In the genomic region with DNA sequence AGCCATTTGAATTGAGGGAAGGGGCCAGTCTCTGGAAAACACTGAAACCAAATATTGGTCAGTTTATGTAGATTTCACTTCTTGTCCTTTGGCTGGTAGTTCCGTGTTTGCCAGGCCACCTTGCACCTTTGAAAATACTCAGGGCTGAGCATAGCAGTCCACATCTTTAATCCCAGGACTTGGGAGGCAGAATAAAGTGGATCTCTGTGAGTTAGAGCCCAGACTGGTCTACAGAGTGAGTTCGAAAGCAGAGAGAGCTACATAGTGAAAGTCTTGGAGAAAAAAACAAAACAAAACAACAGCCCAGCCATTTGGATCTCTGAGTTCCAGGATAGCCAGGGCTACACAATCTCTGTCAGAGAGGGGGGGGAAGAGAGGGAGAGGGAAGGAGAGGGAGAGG, we compare ENCODE assay signal across 26 mouse cellular contexts. TPM values are rescaled to one million over a fixed set of nuclear protein-coding genes. Genes with fewer than 3 reads are reported as not detected.
DNase-seq lines count a peak whose midpoint lies in the region; ATAC-seq and TF ChIP-seq lines count a peak whose summit lies in the region.
"Had no signal": no experiment of that assay in that cellular context is flagged by ENCODE, and none has a peak within 500 bp of the region (broad histone marks: within the 10 kb centered on the region; RNA-seq: fewer than 3 reads in every experiment).

No protein-coding gene starts in this region.

- no peaks in the 10 kb centered on the region for H3K9me3 ChIP-seq in kidney, embryonic 14.5 days (ENCODE audit: control insufficient read depth, low read length)
- H3K9me3 ChIP-seq: embryonic facial prominence, embryonic 10.5 days; forebrain, embryonic 10.5 days; heart, embryonic 10.5 days; hindbrain, embryonic 13.5 days had no signal

- TF ChIP-seq POLR2A in embryonic fibroblast, embryonic 13.5 days (IDR thresholded peaks at IDR 0.05; ENCODE audit: low read depth, low read length), result no peak

- no peak for TF ChIP-seq CTCF in embryonic fibroblast, embryonic 13.5 days (IDR thresholded peaks at IDR 0.05; ENCODE audit: borderline replicate concordance, insufficient read depth, low read length)

- peak overlapping the region; percentile 39; the same call in 1 of the 2 replicates for H3K27ac ChIP-seq in kidney, embryonic 14.5 days (ENCODE audit: low read depth, low read length)
- peak overlapping the region; percentile 50; the same call in 1 of the 2 replicates for H3K27ac ChIP-seq in embryonic fibroblast, embryonic 13.5 days (ENCODE audit: insufficient read depth, low read length)
- H3K27ac ChIP-seq: embryonic facial prominence, embryonic 10.5 days; forebrain, embryonic 10.5 days; heart, embryonic 10.5 days; hindbrain, embryonic 13.5 days had no signal

- H3K9ac ChIP-seq in kidney, embryonic 14.5 days (ENCODE audit: low read depth, low read length), result no peak overlapping the region
- H3K9ac ChIP-seq: hindbrain, embryonic 13.5 days had no signal

- whole genome bisulfite sequencing in kidney, embryonic 14.5 days, result 28% methylated on average over 2 of the region's 2 CpGs

- peaks cover 3% of the 10 kb centered on the region; the same call in 1 of the 2 replicates for H3K27me3 ChIP-seq in kidney, embryonic 14.5 days (ENCODE audit: control insufficient read depth, insufficient read depth, low read length)
- H3K27me3 ChIP-seq: Patski had no signal

- no peak overlapping the region for H3K4me3 ChIP-seq in kidney, embryonic 14.5 days (ENCODE audit: low read length)
- H3K4me3 ChIP-seq in embryonic fibroblast, embryonic 13.5 days (ENCODE audit: insufficient read depth, low read length), result no peak overlapping the region
- H3K4me3 ChIP-seq: embryonic facial prominence, embryonic 10.5 days; erythroblast, embryonic 14.5 days; forebrain, embryonic 10.5 days; heart, embryonic 10.5 days; hindbrain, embryonic 13.5 days had no signal

- DNase-seq in embryo, embryonic 11 days, result peak; percentile 2
- DNase-seq in embryo, embryonic 9.5 days (ENCODE audit: extremely low spot score), result no peak
- no peak for DNase-seq in kidney, adult 11 months
- DNase-seq in kidney, postnatal 14 days, result peak; percentile 4
- DNase-seq in kidney, postnatal 4 days, result no peak
- DNase-seq: adrenal gland, postnatal 36 days; cerebellum, adult 2 months; cerebellum, postnatal 10 days; gastrocnemius, postnatal 10 days; heart, adult 18-20 months; heart, postnatal 10 days; heart, postnatal 4 days had no signal

- no peak for ATAC-seq in kidney, embryonic 14.5 days (ENCODE audit: low FRiP score, low TSS enrichment)
- no peak for ATAC-seq in inflammation-experienced regulatory T-cells, adult 6 months
- ATAC-seq: activated CD4-positive, CD25-positive, alpha-beta regulatory T cell, adult 4 months; forebrain, embryonic 16.5 days; Patski had no signal

- H3K36me3 ChIP-seq in kidney, embryonic 14.5 days (ENCODE audit: control insufficient read depth, insufficient read depth, low read length), result peaks cover 4% of the 10 kb centered on the region; the same call in 1 of the 2 replicates
- H3K36me3 ChIP-seq: embryonic facial prominence, embryonic 10.5 days; forebrain, embryonic 10.5 days; heart, embryonic 10.5 days; hindbrain, embryonic 13.5 days had no signal

- H3K4me1 ChIP-seq in kidney, embryonic 14.5 days (ENCODE audit: control insufficient read depth, insufficient read depth, low read length), result peaks cover 76% of the 10 kb centered on the region
- H3K4me1 ChIP-seq in embryonic fibroblast, embryonic 13.5 days (ENCODE audit: control insufficient read depth, insufficient read depth, low read length), result 0 out of 2 replicates have a peak, but pooled peaks cover 11% of the 10 kb centered on the region
- H3K4me1 ChIP-seq: forebrain, embryonic 10.5 days had no signal

- 0 out of 2 replicates have a peak overlapping the region, but pooled peaks have one; percentile 18 for H3K4me2 ChIP-seq in kidney, embryonic 14.5 days (replicated peaks; ENCODE audit: low read depth, low read length)
- H3K4me2 ChIP-seq: hindbrain, embryonic 13.5 days had no signal

RNA-seq across cellular contexts. Expression of a gene that starts 14.1 kb away (rescaled TPM):
- polyA plus RNA-seq in kidney, embryonic 14.5 days (2014; fragmentation: Nextera tagmentation; extraction: Ambion mirVana), result 30.0 and 41.4 TPM in 2 replicates
- 43.5 and 51.7 TPM in 2 replicates for polyA plus RNA-seq in embryonic fibroblast, embryonic 13.5 days (2011; ENCODE audit: insufficient read length, low read depth, missing spikeins)
- polyA plus RNA-seq in inflammation-experienced regulatory T-cells, adult 6 months (2017; shearing (Covaris generic)), result not detected
- polyA plus RNA-seq: cerebellum, adult 2 months; embryonic facial prominence, embryonic 10.5 days; erythroblast, embryonic 14.5 days; forebrain, embryonic 10.5 days; forebrain, embryonic 16.5 days; frontal cortex, adult 2 months; heart, embryonic 14.5 days had no signal

RNA-seq across cellular contexts. Expression of a gene that starts 24.6 kb away (rescaled TPM):
- polyA plus RNA-seq in kidney, embryonic 14.5 days (2014; fragmentation: Nextera tagmentation; extraction: Ambion mirVana), result 12.7 and 18.6 TPM in 2 replicates
- polyA plus RNA-seq in embryonic fibroblast, embryonic 13.5 days (2011; ENCODE audit: insufficient read length, low read depth, missing spikeins), result 11.7 and 20.1 TPM in 2 replicates
- polyA plus RNA-seq in inflammation-experienced regulatory T-cells, adult 6 months (2017; shearing (Covaris generic)), result not detected
- polyA plus RNA-seq: activated CD4-positive, CD25-positive, alpha-beta regulatory T cell, adult 4 months; embryonic facial prominence, embryonic 10.5 days; embryonic facial prominence, embryonic 14.5 days; erythroblast, embryonic 14.5 days; forebrain, embryonic 10.5 days; forebrain, embryonic 16.5 days; frontal cortex, adult 2 months; heart, embryonic 14.5 days had no signal

RNA-seq across cellular contexts. Expression of a gene that starts 29.3 kb away (rescaled TPM):
- 58.6 and 61.9 TPM in 2 replicates for polyA plus RNA-seq in kidney, embryonic 14.5 days (2014; fragmentation: Nextera tagmentation; extraction: Ambion mirVana)
- polyA plus RNA-seq in embryonic fibroblast, embryonic 13.5 days (2011; ENCODE audit: insufficient read length, low read depth, missing spikeins), result 13.1 and 22.5 TPM in 2 replicates
- polyA plus RNA-seq in inflammation-experienced regulatory T-cells, adult 6 months (2017; shearing (Covaris generic)), result not detected
- polyA plus RNA-seq: activated CD4-positive, CD25-positive, alpha-beta regulatory T cell, adult 4 months; cerebellum, adult 2 months; embryonic facial prominence, embryonic 10.5 days; erythroblast, embryonic 14.5 days; forebrain, embryonic 10.5 days; forebrain, embryonic 16.5 days; frontal cortex, adult 2 months; heart, embryonic 14.5 days had no signal

RNA-seq across cellular contexts. Expression of a gene that starts 35.1 kb away (rescaled TPM):
- 44.1 and 53.1 TPM in 2 replicates for polyA plus RNA-seq in kidney, embryonic 14.5 days (2014; fragmentation: Nextera tagmentation; extraction: Ambion mirVana)
- 9.6 and 14.1 TPM in 2 replicates for polyA plus RNA-seq in embryonic fibroblast, embryonic 13.5 days (2011; ENCODE audit: insufficient read length, low read depth, missing spikeins)
- not detected for polyA plus RNA-seq in inflammation-experienced regulatory T-cells, adult 6 months (2017; shearing (Covaris generic))
- polyA plus RNA-seq: activated CD4-positive, CD25-positive, alpha-beta regulatory T cell, adult 4 months; embryonic facial prominence, embryonic 10.5 days; erythroblast, embryonic 14.5 days; forebrain, embryonic 10.5 days; forebrain, embryonic 16.5 days; frontal cortex, adult 2 months; heart, embryonic 14.5 days had no signal

RNA-seq across cellular contexts. Expression of a gene that starts 46.0 kb away (rescaled TPM):
- polyA plus RNA-seq in kidney, embryonic 14.5 days (2014; fragmentation: Nextera tagmentation; extraction: Ambion mirVana), result 22.1 and 24.3 TPM in 2 replicates
- polyA plus RNA-seq in embryonic fibroblast, embryonic 13.5 days (2011; ENCODE audit: insufficient read length, low read depth, missing spikeins), result 4.1 and 5.9 TPM in 2 replicates
- polyA plus RNA-seq in inflammation-experienced regulatory T-cells, adult 6 months (2017; shearing (Covaris generic)), result not detected
- polyA plus RNA-seq: activated CD4-positive, CD25-positive, alpha-beta regulatory T cell, adult 4 months; erythroblast, embryonic 14.5 days; forebrain, embryonic 10.5 days; forebrain, embryonic 16.5 days; frontal cortex, adult 2 months had no signal

Comparison
In these comparisons a context has a peak if more than half of its experiments do, and no peak if none do; other contexts are left out.
1. DNase-seq: peak in embryo, embryonic 11 days (single experiment) and kidney, postnatal 14 days (single experiment); none in embryo, embryonic 9.5 days (single experiment), kidney, adult 11 months (single experiment) and kidney, postnatal 4 days (0 of 2).
2. RNA of a gene that starts 14.1 kb away (polyA plus RNA-seq): 43.5 to 51.7 TPM in embryonic fibroblast, embryonic 13.5 days and 30.0 to 41.4 TPM in kidney, embryonic 14.5 days; not detected in inflammation-experienced regulatory T-cells, adult 6 months; every median in the first group is over 10 times any median in the second.
3. RNA of a gene that starts 24.6 kb away (polyA plus RNA-seq): 12.7 to 18.6 TPM in kidney, embryonic 14.5 days and 11.7 to 20.1 TPM in embryonic fibroblast, embryonic 13.5 days; not detected in inflammation-experienced regulatory T-cells, adult 6 months; every median in the first group is over 10 times any median in the second.
4. RNA of a gene that starts 29.3 kb away (polyA plus RNA-seq): 58.6 to 61.9 TPM in kidney, embryonic 14.5 days and 13.1 to 22.5 TPM in embryonic fibroblast, embryonic 13.5 days; not detected in inflammation-experienced regulatory T-cells, adult 6 months; every median in the first group is over 10 times any median in the second.